Mouse (Mus musculus) inflammation-experienced regulatory T-cells, adult 16 weeks (primary cell): Measurements from ENCODE around the gene Rbm19. TPM values are rescaled to one million over a fixed set of nuclear protein-coding genes. Genes with fewer than 3 reads are reported as not detected.

ENCODE experiments used
- polyA plus RNA-seq: library from polyadenylated mRNA; unstranded; fragments of 100-300 nt; shearing (Covaris generic); gene quantifications from one replicate; pipeline ENCODE4 v1.2.1, GENCODE M21; 2017

Gene Rbm19
- polyA plus RNA-seq = 28.6 TPM

DNA sequence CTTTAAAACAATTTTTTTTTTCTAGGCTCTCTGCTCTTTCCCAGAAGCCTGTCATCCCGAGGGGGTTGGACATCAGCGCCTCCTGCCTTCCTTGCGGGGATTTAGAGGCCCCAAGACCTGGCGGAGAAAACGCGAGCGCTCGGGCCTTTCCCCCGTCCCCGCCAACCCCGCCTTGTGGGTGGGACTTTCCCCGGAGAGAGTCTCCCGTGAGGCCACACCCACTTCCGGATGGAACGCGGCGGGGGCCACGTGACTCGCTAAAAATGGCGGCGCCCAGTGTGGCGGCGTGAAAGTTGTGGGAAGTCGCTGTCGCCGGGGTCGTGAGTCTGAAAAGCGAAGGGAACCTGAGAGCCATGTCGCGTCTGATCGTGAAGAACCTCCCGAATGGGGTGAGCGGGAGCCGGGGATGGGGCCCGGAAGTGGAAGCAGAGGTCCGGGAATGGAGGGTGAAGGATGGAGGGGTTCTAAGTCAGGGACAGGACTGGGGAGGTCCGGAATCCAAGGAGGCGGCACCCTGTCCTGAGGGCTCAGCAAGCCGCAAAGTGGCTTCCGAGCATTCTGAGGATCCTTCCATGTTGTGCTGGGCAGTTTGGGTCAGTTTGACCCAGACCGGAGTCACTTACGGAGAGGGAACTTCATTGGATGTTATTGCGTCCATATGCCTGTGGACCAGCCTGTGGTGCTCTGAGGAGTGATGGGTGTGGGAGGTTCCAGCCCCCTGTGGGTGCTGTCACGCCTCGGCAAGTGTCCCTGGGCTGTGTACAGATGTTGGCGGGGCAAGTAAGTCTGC, at the start of gene Rbm19:
TSS of gene Rbm19 (plus strand) at position 205 of the 790 bp plus-strand sequence.

